Mouse (Mus musculus) hematopoietic multipotent progenitor cell, adult 10-12 weeks (in vitro differentiated cells): ENCODE results near the gene Pla2g2f. TPM values are rescaled to one million over a fixed set of nuclear protein-coding genes. Genes with fewer than 3 reads are reported as not detected.

Experiments
- polyA plus RNA-seq: library from polyadenylated mRNA; stranded (reverse); fragments of >175 nt; gene quantifications from 2 replicates; pipeline ENCODE4 v1.2.3, GENCODE M21; 2012; ENCODE audit warnings: low replicate concordance

Pla2g2f gene
- polyA plus RNA-seq: not detected in 2 replicates

GRCm38 (mm10) chr4:138757416-138757815, at the start of gene Pla2g2f:
Pla2g2f (minus strand) TSS chr4:138757626.

GRCm38 (mm10) chr4:138775435-138775834, 18.0 kb upstream of the Pla2g2f start, which contains the start of gene Pla2g2d:
Pla2g2d (plus strand) TSS chr4:138775735.

GRCm38 (mm10) chr4:138737031-138737430, 20.4 kb downstream of the Pla2g2f start, which contains the start of gene Ubxn10:
Ubxn10 (minus strand) TSS chr4:138737167.

GRCm38 (mm10) chr4:138724354-138725126, 32.9 kb downstream of the Pla2g2f start, which contains the start of gene Pla2g2c:
Pla2g2c (plus strand) TSS chr4:138724792.

Other genes with a start within 250 kb of the Pla2g2f start
- not detected in 2 replicates for gene Vwa5b1, start 121.7 kb downstream of the Pla2g2f start, polyA plus RNA-seq
- not detected in 2 replicates for gene Pla2g2c, start 32.8 kb downstream of the Pla2g2f start, polyA plus RNA-seq
- gene Ubxn10, start 20.5 kb downstream of the Pla2g2f start, polyA plus RNA-seq: not detected in 2 replicates
- 0.61 and 1.1 TPM in 2 replicates for gene Pla2g2d, start 18.1 kb upstream of the Pla2g2f start, polyA plus RNA-seq
- gene Pla2g5, start 105.9 kb upstream of the Pla2g2f start, polyA plus RNA-seq: 2.4 TPM in 1 of 2 replicates, not detected in the other
- not detected in 2 replicates for gene Gm13030, start 116.3 kb upstream of the Pla2g2f start, polyA plus RNA-seq
- gene Pla2g2e, start 120.3 kb upstream of the Pla2g2f start, polyA plus RNA-seq: 0.34 TPM in 1 of 2 replicates, not detected in the other
- gene Otud3, start 156.3 kb upstream of the Pla2g2f start, polyA plus RNA-seq: 6.4 and 13.1 TPM in 2 replicates
- gene Rnf186, start 209.5 kb upstream of the Pla2g2f start, polyA plus RNA-seq: not detected in 2 replicates
- 21.0 and 21.1 TPM in 2 replicates for gene Tmco4, start 215.3 kb upstream of the Pla2g2f start, polyA plus RNA-seq